Mouse (Mus musculus) bone marrow, adult 2 months (tissue): ENCODE results near the gene Ppil4.

Source experiments
- CTCF ChIP-seq: fragments of 200-500 bp; IDR thresholded peaks from 2 replicates; pipeline ENCODE4 v1.5.1; 2011; ENCODE audit warnings: low read length, control low read depth; ENCODE audit not compliant: control insufficient read depth, insufficient read depth
- POLR2A ChIP-seq: fragments of 200-500 bp; IDR thresholded peaks from 2 replicates; pipeline ENCODE4 v1.6.1; 2011; ENCODE audit warnings: low read depth, mild to moderate bottlenecking, control low read depth, low read length, borderline replicate concordance; ENCODE audit not compliant: control insufficient read depth

- no peak for TF ChIP-seq POLR2A
- no peak for TF ChIP-seq CTCF
Measured at GRCm38 (mm10) chr10:7847166-7847605, 54.5 kb downstream of the Ppil4 start.
